Mouse (Mus musculus) left cerebral cortex, adult 11 months (tissue): ENCODE results near the gene Elf5.
A peak's percentile ranks its signal among the peaks of the same experiment; 100 is the strongest.

Experiments
- DNase-seq: peaks from one replicate; pipeline ENCODE4 v3.0.0; 2022; ENCODE audit warnings: low spot score

Elf5 gene

GRCm38 (mm10) chr2:103411348-103411747, at the start of gene Elf5:
Gene Elf5 (plus strand): TSS chr2:103411688.
- no peak for DNase-seq

- no peak for DNase-seq
Observed at GRCm38 (mm10) chr2:103372541-103372940, 38.9 kb upstream of the Elf5 start.

- no peak for DNase-seq
Observed at GRCm38 (mm10) chr2:103379502-103380160, 31.9 kb upstream of the Elf5 start.

- no peak for DNase-seq
Observed at GRCm38 (mm10) chr2:103382174-103382573, 29.3 kb upstream of the Elf5 start.

- DNase-seq, result no peak
Observed at GRCm38 (mm10) chr2:103387881-103388280, 23.6 kb upstream of the Elf5 start.

GRCm38 (mm10) chr2:103388311-103388710, 23.2 kb upstream of the Elf5 start:
- DNase-seq, result peak; percentile 2

- peak; percentile 51 for DNase-seq
Observed at GRCm38 (mm10) chr2:103390086-103390988, 21.2 kb upstream of the Elf5 start.

GRCm38 (mm10) chr2:103391626-103392025, 19.9 kb upstream of the Elf5 start:
- no peak for DNase-seq

- DNase-seq, result no peak
Observed at GRCm38 (mm10) chr2:103398110-103398509, 13.4 kb upstream of the Elf5 start.

- no peak for DNase-seq
Observed at GRCm38 (mm10) chr2:103400691-103401090, 10.8 kb upstream of the Elf5 start.

- DNase-seq, result no peak
Observed at GRCm38 (mm10) chr2:103406239-103406638, 5.2 kb upstream of the Elf5 start.

GRCm38 (mm10) chr2:103411816-103412215, 328 bp downstream of the Elf5 start:
- DNase-seq, result no peak

- DNase-seq, result no peak
Observed at GRCm38 (mm10) chr2:103413381-103413780, 1.9 kb downstream of the Elf5 start.

- no peak for DNase-seq
Observed at GRCm38 (mm10) chr2:103415774-103416173, 4.3 kb downstream of the Elf5 start.

- no peak for DNase-seq
Observed at GRCm38 (mm10) chr2:103420650-103421507, 9.4 kb downstream of the Elf5 start.

GRCm38 (mm10) chr2:103423884-103424283, 12.4 kb downstream of the Elf5 start:
- DNase-seq, result no peak

- DNase-seq, result peak; percentile 35
Observed at GRCm38 (mm10) chr2:103424349-103425026, 13.0 kb downstream of the Elf5 start.

- no peak for DNase-seq
Observed at GRCm38 (mm10) chr2:103425456-103426063, 14.1 kb downstream of the Elf5 start.

- no peak for DNase-seq
Observed at GRCm38 (mm10) chr2:103428356-103428755, 16.9 kb downstream of the Elf5 start.

GRCm38 (mm10) chr2:103430712-103431111, 19.2 kb downstream of the Elf5 start:
- no peak for DNase-seq

- no peak for DNase-seq
Observed at GRCm38 (mm10) chr2:103432695-103433275, 21.3 kb downstream of the Elf5 start.
